Mouse (Mus musculus) CH12.LX (cell line): ENCODE data around the gene Klhl35.

Experiments
- CHD1 ChIP-seq: IDR thresholded peaks from 2 replicates; pipeline ENCODE4 v1.6.1; 2012; ENCODE audit warnings: low read depth, low read length, improper control_type of control experiment, inconsistent platforms
- KAT2A ChIP-seq: IDR thresholded peaks from 2 replicates; pipeline ENCODE4 v1.6.1; 2012; ENCODE audit warnings: low read length, improper control_type of control experiment, inconsistent platforms; ENCODE audit not compliant: insufficient replicate concordance
- POLR2A ChIP-seq: IDR thresholded peaks from 2 replicates; pipeline ENCODE4 v1.6.1; 2011; ENCODE audit warnings: low read depth, mild to moderate bottlenecking, improper control_type of control experiment, low read length
- SMC3 ChIP-seq: IDR thresholded peaks from 2 replicates; pipeline ENCODE4 v1.6.1; 2011; ENCODE audit warnings: low read depth, low read length, improper control_type of control experiment

DNA sequence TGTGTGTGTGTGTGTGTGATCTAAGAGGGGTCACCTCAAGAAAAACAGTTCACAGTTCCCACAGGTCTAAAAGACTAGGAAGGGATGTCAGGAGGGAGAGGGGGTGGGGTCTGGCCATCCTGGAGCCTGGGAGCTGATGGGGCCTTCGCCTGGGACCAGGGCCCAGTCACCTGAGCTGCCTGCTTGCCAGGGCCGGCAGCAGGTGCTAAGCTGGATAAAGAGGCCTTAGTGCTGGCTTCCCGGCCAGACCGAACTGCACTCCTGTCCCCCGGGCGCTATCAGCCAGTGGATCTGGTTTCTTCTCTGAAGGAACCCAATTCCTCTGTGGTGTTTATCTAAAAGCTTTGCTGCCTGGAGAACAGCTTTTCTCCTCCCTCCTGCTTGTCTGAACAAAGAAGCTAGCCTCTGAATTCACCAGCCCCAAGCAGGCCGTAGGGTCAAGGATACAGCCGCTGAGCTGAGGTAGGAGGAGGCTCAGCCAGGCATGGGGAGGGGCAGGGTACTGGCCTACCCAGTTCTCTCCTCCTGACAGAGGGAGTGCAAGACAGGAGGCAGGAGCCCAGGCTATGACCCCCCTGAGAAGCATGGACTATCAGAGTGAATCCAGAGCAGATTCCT, 41.2 kb upstream of the Klhl35 start:
- TF ChIP-seq KAT2A: no peak
- no peak for TF ChIP-seq POLR2A
- no peak for TF ChIP-seq CHD1
- TF ChIP-seq SMC3: no peak
